Mouse (Mus musculus) G1E (cell line): ENCODE measurements around the gene Ppdpf. TPM values are rescaled to one million over a fixed set of nuclear protein-coding genes. Genes with fewer than 3 reads are reported as not detected.
"Not testable (repeated sequence)": the region's sequence is repeated elsewhere in the genome, so short reads cannot be mapped to it uniquely, and the experiment has no call there.

Source experiments
- ATAC-seq: 2 replicates; pipeline ENCODE4 v1.8.0; 2016; ENCODE audit warnings: mild to moderate bottlenecking; ENCODE audit not compliant: insufficient number of reproducible peaks, poor library complexity, low FRiP score, severe bottlenecking; ENCODE audit errors: extremely low read depth
- DNase-seq: peaks from one replicate; pipeline ENCODE4 v3.0.0; 2012; ENCODE audit warnings: low spot score
- H3K27me3 ChIP-seq: 2 replicates; pipeline ENCODE4 v1.6.1; 2012; ENCODE audit warnings: mild to moderate bottlenecking, low read length, inconsistent platforms; ENCODE audit not compliant: insufficient read depth
- H3K36me3 ChIP-seq: replicated peaks from 2 replicates; pipeline ENCODE3; 2012; ENCODE audit warnings: mild to moderate bottlenecking, inconsistent platforms
- H3K4me1 ChIP-seq: 2 replicates; pipeline ENCODE4 v1.6.1; 2012; ENCODE audit warnings: low read depth, low read length, inconsistent platforms, mixed read lengths; ENCODE audit not compliant: insufficient read depth
- H3K4me3 ChIP-seq: 2 replicates; pipeline ENCODE4 v1.5.1; 2012; ENCODE audit warnings: low read depth, mild to moderate bottlenecking, inconsistent platforms, low read length, moderate library complexity, mixed read lengths
- H3K9me3 ChIP-seq: replicated peaks from 2 replicates; pipeline ENCODE4 v1.6.1; 2012; ENCODE audit warnings: inconsistent platforms
- CTCF ChIP-seq: IDR thresholded peaks from 2 replicates; pipeline ENCODE4 v1.5.1; 2012; ENCODE audit warnings: low read depth, low read length, inconsistent platforms, mixed read lengths
- GATA1 ChIP-seq: IDR thresholded peaks from 2 replicates; pipeline ENCODE4 v1.6.1; 2012; ENCODE audit warnings: borderline replicate concordance, low read length, inconsistent platforms, mixed read lengths
- GATA2 ChIP-seq: IDR thresholded peaks from 2 replicates; pipeline ENCODE4 v1.6.1; 2012; ENCODE audit warnings: low read depth, low read length, inconsistent platforms, borderline replicate concordance
- POLR2AphosphoS5 ChIP-seq: IDR thresholded peaks from 2 replicates; pipeline ENCODE4 v1.6.1; 2012; ENCODE audit warnings: low read depth, low read length, inconsistent platforms; ENCODE audit not compliant: insufficient replicate concordance
- TAL1 ChIP-seq: conservative IDR thresholded peaks from 2 replicates; pipeline ENCODE4 v1.6.1; 2012; ENCODE audit warnings: low read depth, low read length, inconsistent platforms, mixed read lengths
- polyA plus RNA-seq: library from polyadenylated mRNA; stranded (reverse); fragments of >175 nt; gene quantifications from 2 replicates; pipeline ENCODE4 v1.2.3, GENCODE M21; 2012
- total RNA-seq, 2 experiments: library from RNA; stranded (forward) in 1 of 2; stranded (reverse) in 1 of 2; fragments of 200-1000 nt in 1 of 2; fragments of >200 nt in 1 of 2; fragmentation: Nextera tagmentation in 1 of 2; gene quantifications; 2 replicates each; pipeline ENCODE4 v1.2.3; 2014 to 2017

The Ppdpf gene
- total and polyA plus RNA-seq, 3 experiments: 74.0 to 148 (median 143) TPM

DNA sequence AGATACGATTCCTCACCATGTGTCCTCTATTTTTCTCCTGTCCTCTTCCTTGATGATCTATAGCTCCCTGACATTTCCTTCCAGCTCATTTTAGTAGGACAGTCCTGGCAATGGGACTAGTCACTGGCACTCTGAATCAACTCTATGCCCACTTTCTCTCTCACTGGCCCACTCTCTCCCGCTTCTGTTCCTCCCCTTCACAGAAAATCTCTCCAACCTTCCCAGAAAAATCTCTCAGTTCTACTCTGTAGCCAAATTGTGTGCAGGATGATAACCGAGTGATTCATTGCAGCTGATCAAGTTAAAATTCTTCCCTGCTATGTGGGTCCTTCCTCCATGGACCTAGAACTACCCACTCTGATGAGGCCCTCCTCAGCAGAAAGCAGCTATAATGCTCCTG lies 12.4 kb upstream of the Ppdpf start:
- no peak for TF ChIP-seq POLR2AphosphoS5
- TF ChIP-seq GATA2: no peak
- no peak for TF ChIP-seq TAL1
- TF ChIP-seq CTCF: no peak
- no peak for TF ChIP-seq GATA1
- DNase-seq (no peak), ATAC-seq (no peak)
- H3K4me3 ChIP-seq: no peak overlapping the region
- no peaks in the 10 kb centered on the region for H3K36me3 ChIP-seq
- H3K4me1 ChIP-seq: no peaks in the 10 kb centered on the region
- peaks cover 4% of the 10 kb centered on the region for H3K27me3 ChIP-seq
- no peaks in the 10 kb centered on the region for H3K9me3 ChIP-seq

DNA sequence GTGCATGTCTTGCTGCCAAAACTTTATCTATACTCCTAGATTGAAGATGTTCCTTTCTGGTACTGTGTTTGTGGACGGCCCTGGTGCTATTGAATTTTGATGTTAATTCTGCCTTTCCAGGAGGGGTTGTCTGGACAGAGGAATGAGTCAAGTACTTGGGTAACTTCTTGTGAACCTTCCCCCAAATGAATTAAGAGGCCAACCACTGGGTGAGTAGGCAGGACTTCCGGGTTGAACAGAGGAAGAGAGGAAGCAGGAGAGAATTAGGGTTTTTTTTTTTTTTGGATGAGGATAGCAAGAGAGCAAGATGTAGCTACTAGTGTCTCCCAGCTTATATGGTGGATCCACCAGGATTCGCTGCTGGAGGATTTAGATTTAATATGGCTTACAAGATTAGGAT lies 9.0 kb upstream of the Ppdpf start:
- Histone ChIP-seq H3K9me3 (no peaks in the 10 kb centered on the region), H3K27me3 (peaks cover 8% of the 10 kb centered on the region), H3K4me1 (no peaks in the 10 kb centered on the region), H3K4me3 (no peak overlapping the region), H3K36me3 (no peaks in the 10 kb centered on the region)
- TF ChIP-seq GATA1 (no peak), CTCF (no peak), GATA2 (no peak), POLR2AphosphoS5 (no peak), TAL1 (no peak)
- DNase-seq: no peak
- no peak for ATAC-seq

DNA sequence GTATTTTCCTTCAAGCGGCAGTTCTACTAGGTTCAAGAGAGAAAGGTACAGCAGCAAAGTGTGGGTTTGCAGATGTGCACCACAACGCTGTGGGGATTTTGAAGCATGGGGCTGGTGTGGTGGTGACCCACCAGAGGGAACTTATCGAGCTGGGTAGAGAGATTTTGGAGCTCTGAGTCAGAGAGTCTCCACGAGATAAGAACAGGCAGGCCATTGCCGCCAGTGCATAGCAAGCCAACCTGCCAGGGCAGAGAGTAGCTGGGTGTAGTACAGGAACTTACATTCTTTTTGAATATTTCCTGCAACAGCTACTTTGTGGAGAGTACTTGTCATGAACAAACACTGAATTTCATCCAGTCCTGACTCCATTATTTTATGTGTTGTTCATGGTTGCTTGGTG lies 8.6 kb upstream of the Ppdpf start:
- no peak for DNase-seq
- no peak overlapping the region for H3K4me3 ChIP-seq
- no peaks in the 10 kb centered on the region for H3K36me3 ChIP-seq
- H3K9me3 ChIP-seq: no peaks in the 10 kb centered on the region
- ATAC-seq: no peak
- peaks cover 8% of the 10 kb centered on the region for H3K27me3 ChIP-seq
- TF ChIP-seq GATA2 (no peak), CTCF (no peak), TAL1 (no peak), POLR2AphosphoS5 (no peak), GATA1 (no peak)
- no peaks in the 10 kb centered on the region for H3K4me1 ChIP-seq

DNA sequence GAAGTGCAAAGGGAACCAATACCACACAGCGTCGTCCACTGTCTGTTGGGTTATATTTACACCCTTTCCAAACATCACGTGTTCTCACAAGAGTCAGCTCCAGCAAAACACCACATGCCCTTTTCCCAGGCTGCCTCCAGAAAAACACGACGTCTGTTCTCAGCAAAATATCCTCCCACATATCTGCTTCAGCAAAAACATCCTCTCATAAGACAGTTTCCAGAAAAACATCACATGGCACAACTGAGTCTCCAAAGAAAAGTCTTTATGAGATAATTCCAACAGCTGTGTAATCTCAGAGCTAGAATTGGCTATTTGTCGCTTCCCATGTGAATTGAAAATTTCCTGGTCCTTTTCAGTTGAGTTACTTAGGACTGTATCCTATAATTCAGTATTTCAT lies 6.1 kb upstream of the Ppdpf start:
- peaks cover 15% of the 10 kb centered on the region for H3K27me3 ChIP-seq
- H3K36me3 ChIP-seq: no peaks in the 10 kb centered on the region
- no peaks in the 10 kb centered on the region for H3K9me3 ChIP-seq
- no peaks in the 10 kb centered on the region for H3K4me1 ChIP-seq
- no peak overlapping the region for H3K4me3 ChIP-seq
- DNase-seq (no peak), ATAC-seq (no peak)
- no peak for TF ChIP-seq GATA1

DNA sequence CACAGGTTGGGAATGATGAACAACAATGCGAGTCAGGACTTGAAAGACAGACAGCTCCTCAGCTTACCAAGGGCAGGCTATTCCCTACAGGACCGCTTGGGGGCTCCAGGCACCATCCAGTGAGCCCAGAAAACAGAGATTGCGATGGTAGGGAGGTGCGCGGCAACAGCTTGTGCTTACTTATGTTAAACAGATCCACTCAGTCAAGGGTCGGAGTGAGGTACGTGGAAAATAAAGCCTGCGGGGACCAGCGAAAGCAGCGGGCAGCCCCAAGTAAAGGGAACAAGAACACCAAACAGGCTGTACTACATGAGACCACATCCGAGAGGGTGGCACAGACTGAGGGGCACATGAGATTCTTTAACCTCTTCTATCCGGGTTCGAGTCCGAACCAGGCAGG lies 412 bp upstream of the Ppdpf start:
- Histone ChIP-seq H3K4me1 (peaks cover 24% of the 10 kb centered on the region), H3K4me3 (peak overlapping the region; percentile 86), H3K9me3 (no peaks in the 10 kb centered on the region), H3K36me3 (peaks cover 17% of the 10 kb centered on the region), H3K27me3 (peaks cover 8% of the 10 kb centered on the region; the same call in 1 of the 2 replicates)
- TF ChIP-seq CTCF (peak; percentile 98), GATA2 (no peak)
- ATAC-seq (peak; percentile 65), DNase-seq (peak; percentile 75)

DNA sequence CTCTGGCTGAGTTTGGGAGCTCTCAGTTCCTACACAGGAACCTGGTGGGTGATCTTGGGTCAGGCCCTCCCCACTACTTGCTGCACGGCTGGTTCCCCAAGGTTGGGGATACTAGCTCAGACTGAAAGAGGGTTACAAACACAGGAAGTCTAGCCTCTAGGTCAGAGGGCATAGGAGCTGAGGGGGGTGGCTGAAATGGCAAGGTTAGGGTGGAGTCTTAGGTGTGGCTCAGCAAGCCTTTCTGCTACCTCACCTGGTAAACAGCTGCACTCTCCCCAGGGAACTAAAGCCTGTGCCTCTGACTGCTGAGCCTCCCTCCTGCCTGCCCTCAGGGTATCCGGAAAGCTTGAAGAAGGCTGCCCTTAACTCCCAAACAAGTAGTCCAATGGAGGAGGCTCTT lies 1.6 kb downstream of the Ppdpf start:
- TF ChIP-seq GATA1 (no peak), POLR2AphosphoS5 (no peak), GATA2 (no peak), TAL1 (no peak), CTCF (no peak)
- no peak for DNase-seq
- Histone ChIP-seq H3K4me1 (peaks cover 24% of the 10 kb centered on the region), H3K4me3 (peak overlapping the region; percentile 21; the same call in 1 of the 2 replicates), H3K27me3 (peaks cover 10% of the 10 kb centered on the region; the same call in 1 of the 2 replicates), H3K36me3 (peaks cover 17% of the 10 kb centered on the region), H3K9me3 (no peaks in the 10 kb centered on the region)
- ATAC-seq: no peak

DNA sequence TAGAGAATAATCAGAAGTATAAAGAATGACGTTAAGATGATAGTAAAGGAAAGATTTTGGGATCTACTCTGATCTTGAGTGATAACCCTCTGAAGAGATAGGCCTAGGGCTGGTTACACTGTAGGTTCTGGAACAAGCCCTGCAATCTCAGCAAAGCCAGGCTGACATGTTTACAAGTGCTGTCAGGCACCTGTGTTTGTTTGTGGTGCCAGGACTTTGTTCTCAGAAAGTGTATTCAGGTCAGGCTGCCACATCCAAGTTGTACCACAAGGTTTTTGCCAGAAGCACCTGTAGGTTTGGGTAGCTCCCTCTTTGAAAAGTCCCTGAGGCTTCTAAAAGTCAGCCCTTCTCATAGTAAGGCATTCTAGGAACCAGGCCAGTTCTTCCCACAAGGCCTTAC lies 2.3 kb downstream of the Ppdpf start:
- Histone ChIP-seq H3K9me3 (no peaks in the 10 kb centered on the region), H3K27me3 (peaks cover 15% of the 10 kb centered on the region; the same call in 1 of the 2 replicates), H3K4me3 (no peak overlapping the region), H3K36me3 (peaks cover 17% of the 10 kb centered on the region), H3K4me1 (peaks cover 24% of the 10 kb centered on the region)
- DNase-seq (no peak), ATAC-seq (no peak)
- TF ChIP-seq GATA1: no peak
- TF ChIP-seq GATA2: no peak
- no peak for TF ChIP-seq POLR2AphosphoS5
- TF ChIP-seq CTCF: no peak
- TF ChIP-seq TAL1: no peak

DNA sequence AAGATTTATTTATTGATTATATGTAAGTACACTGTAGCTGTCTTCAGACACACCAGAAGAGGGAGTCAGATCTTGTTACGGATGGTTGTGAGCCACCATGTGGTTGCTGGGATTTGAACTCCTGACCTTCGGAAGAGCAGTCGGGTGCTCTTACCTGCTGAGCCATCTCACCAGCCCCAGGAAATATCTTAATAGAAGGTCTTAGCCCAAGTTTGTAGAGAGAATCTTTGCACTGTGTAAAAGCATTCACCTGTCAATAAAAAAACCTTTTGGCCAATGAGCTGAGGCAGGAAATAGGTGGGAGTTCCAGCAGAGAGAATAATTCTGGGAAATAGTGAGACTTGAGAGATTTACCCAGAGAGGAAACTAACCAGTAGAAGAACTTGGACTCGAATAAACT lies 4.3 kb downstream of the Ppdpf start:
- ATAC-seq, DNase-seq, H3K4me3 ChIP-seq, H3K9me3 ChIP-seq: not testable (repeated sequence)
- Histone ChIP-seq H3K27me3 (peaks cover 25% of the 10 kb centered on the region), H3K36me3 (peaks cover 17% of the 10 kb centered on the region), H3K4me1 (peaks cover 22% of the 10 kb centered on the region)
